Mouse (Mus musculus) ovary, postnatal 14 days (tissue): ENCODE data around the gene Dtx3.
A peak's percentile ranks its signal among the peaks of the same experiment; 100 is the strongest.
"Not testable (repeated sequence)": the region's sequence is repeated elsewhere in the genome, so short reads cannot be mapped to it uniquely, and the experiment has no call there.

Experiments used
- DNase-seq: peaks from one replicate; pipeline ENCODE4 v3.0.0; 2022; ENCODE audit warnings: low spot score

The Dtx3 gene

GRCm38 (mm10) chr10:127204589-127204988 lies 9.1 kb upstream of the Dtx3 start:
- no peak for DNase-seq

GRCm38 (mm10) chr10:127203106-127203505 lies 7.6 kb upstream of the Dtx3 start:
- DNase-seq, result no peak

GRCm38 (mm10) chr10:127200279-127200678 lies 4.8 kb upstream of the Dtx3 start:
- no peak for DNase-seq

- DNase-seq, result no peak
Observed at GRCm38 (mm10) chr10:127199474-127199873, 3.9 kb upstream of the Dtx3 start.

- no peak for DNase-seq
Observed at GRCm38 (mm10) chr10:127199068-127199467, 3.5 kb upstream of the Dtx3 start.

- no peak for DNase-seq
Observed at GRCm38 (mm10) chr10:127198492-127198891, 3.0 kb upstream of the Dtx3 start.

- DNase-seq, result no peak
Observed at GRCm38 (mm10) chr10:127197505-127198110, 2.1 kb upstream of the Dtx3 start.

GRCm38 (mm10) chr10:127197104-127197503 lies 1.6 kb upstream of the Dtx3 start:
- no peak for DNase-seq

- peak; percentile 47 for DNase-seq
Observed at GRCm38 (mm10) chr10:127196392-127196791, 864 bp upstream of the Dtx3 start.

GRCm38 (mm10) chr10:127194428-127195327 lies 850 bp downstream of the Dtx3 start:
- DNase-seq, result peak; percentile 54

GRCm38 (mm10) chr10:127193011-127193410 lies 2.5 kb downstream of the Dtx3 start:
- DNase-seq, result no peak

- not testable (repeated sequence) for DNase-seq
Observed at GRCm38 (mm10) chr10:127192057-127192328, 3.5 kb downstream of the Dtx3 start.

- no peak for DNase-seq
Observed at GRCm38 (mm10) chr10:127191191-127192056, 4.1 kb downstream of the Dtx3 start.

GRCm38 (mm10) chr10:127190398-127191190 lies 4.9 kb downstream of the Dtx3 start:
- DNase-seq, result no peak

GRCm38 (mm10) chr10:127189651-127190381 lies 5.7 kb downstream of the Dtx3 start, which contains the start of gene Arhgef25:
TSS of gene Arhgef25 (minus strand) at chr10:127190083.
- peak; percentile 53 for DNase-seq

- DNase-seq, result no peak
Observed at GRCm38 (mm10) chr10:127189116-127189650, 6.3 kb downstream of the Dtx3 start.

GRCm38 (mm10) chr10:127188465-127189115 lies 6.9 kb downstream of the Dtx3 start:
- DNase-seq, result no peak

- no peak for DNase-seq
Observed at GRCm38 (mm10) chr10:127188079-127188453, 7.5 kb downstream of the Dtx3 start.

- DNase-seq, result no peak
Observed at GRCm38 (mm10) chr10:127187371-127188078, 8.0 kb downstream of the Dtx3 start.

- no peak for DNase-seq
Observed at GRCm38 (mm10) chr10:127186451-127186850, 9.1 kb downstream of the Dtx3 start.
